Mouse (Mus musculus): ENCODE results near the gene Rnf26. TPM values are rescaled to one million over a fixed set of nuclear protein-coding genes. Genes with fewer than 3 reads are reported as not detected.
A peak's percentile ranks its signal among the peaks of the same experiment; 100 is the strongest.

The Rnf26 gene
- total RNA-seq, 4 experiments from 2014 or later, result 26.9 to 33.4 (median 30.6) TPM

GRCm38 (mm10) chr9:44075996-44076763 lies 37.1 kb downstream of the Rnf26 start:
- no peak for DNase-seq (ENCODE audit: low spot score in 2 of 2)

GRCm38 (mm10) chr9:44075276-44075995 lies 37.9 kb downstream of the Rnf26 start:
- no peak for DNase-seq (ENCODE audit: low spot score in 2 of 2)

GRCm38 (mm10) chr9:44074395-44075275 lies 38.7 kb downstream of the Rnf26 start:
- no peak for DNase-seq (ENCODE audit: low spot score in 2 of 2)

GRCm38 (mm10) chr9:44073115-44073514 lies 40.2 kb downstream of the Rnf26 start:
- no peak for DNase-seq (ENCODE audit: low spot score in 2 of 2)

GRCm38 (mm10) chr9:44072599-44072915 lies 40.8 kb downstream of the Rnf26 start:
- no peak for DNase-seq (ENCODE audit: low spot score in 2 of 2)

GRCm38 (mm10) chr9:44071914-44072598 lies 41.3 kb downstream of the Rnf26 start:
- no peak for DNase-seq (ENCODE audit: low spot score in 2 of 2)

- no peak for DNase-seq (ENCODE audit: low spot score in 2 of 2)
These were observed 42.5 kb downstream of the Rnf26 start for GRCm38 (mm10) chr9:44070844-44071231.

- DNase-seq (ENCODE audit: low spot score in 2 of 2), result peak in 1 of 2 experiments; percentile 10
These were observed 43.0 kb downstream of the Rnf26 start for GRCm38 (mm10) chr9:44070113-44070843.

GRCm38 (mm10) chr9:44069252-44069651 lies 44.1 kb downstream of the Rnf26 start:
- no peak for DNase-seq (ENCODE audit: low spot score in 2 of 2)

- no peak for DNase-seq (ENCODE audit: low spot score in 2 of 2)
These were observed 45.4 kb downstream of the Rnf26 start for GRCm38 (mm10) chr9:44067960-44068330.

- no peak for DNase-seq (ENCODE audit: low spot score in 2 of 2)
These were observed 45.9 kb downstream of the Rnf26 start for GRCm38 (mm10) chr9:44067241-44067959.

GRCm38 (mm10) chr9:44066785-44067225 lies 46.5 kb downstream of the Rnf26 start, which contains the start of gene Usp2:
TSS of gene Usp2 (plus strand) at chr9:44067021.
- DNase-seq (ENCODE audit: low spot score in 2 of 2), result peak; percentile 99

GRCm38 (mm10) chr9:44065177-44065576 lies 48.1 kb downstream of the Rnf26 start:
- DNase-seq (ENCODE audit: low spot score in 2 of 2), result no peak

- no peak for DNase-seq (ENCODE audit: low spot score in 2 of 2)
These were observed 54.7 kb downstream of the Rnf26 start for GRCm38 (mm10) chr9:44058606-44059005.

GRCm38 (mm10) chr9:44053936-44054335 lies 59.4 kb downstream of the Rnf26 start:
- DNase-seq (ENCODE audit: low spot score in 2 of 2), result no peak

- DNase-seq (ENCODE audit: low spot score in 2 of 2), result no peak
These were observed 60.5 kb downstream of the Rnf26 start for GRCm38 (mm10) chr9:44052855-44053254.

- DNase-seq (ENCODE audit: low spot score in 2 of 2), result no peak
These were observed 63.7 kb downstream of the Rnf26 start for GRCm38 (mm10) chr9:44049381-44050165.

GRCm38 (mm10) chr9:44048541-44049380 lies 64.6 kb downstream of the Rnf26 start:
- peak in 1 of 2 experiments; percentile 49 for DNase-seq (ENCODE audit: low spot score in 2 of 2)

All from left cerebral cortex, adult 8-10 months (tissue).